Mouse (Mus musculus) hindbrain, postnatal 0 days (tissue): ENCODE data around the gene B2m. TPM values are rescaled to one million over a fixed set of nuclear protein-coding genes. Genes with fewer than 3 reads are reported as not detected.

Experiments
- ATAC-seq: fragments of 200-750 bp; cut with Nextera tagmentation; 2 replicates; pipeline ENCODE4 v1.8.0; 2017; ENCODE audit warnings: mild to moderate bottlenecking, moderate TSS enrichment, moderate library complexity
- DNase-seq: peaks from one replicate; pipeline ENCODE4 v3.0.0-alpha.2; 2015; ENCODE audit warnings: low spot score
- H3K27ac ChIP-seq: fragments of 300-500 bp; sonication (generic); 2 replicates; pipeline ENCODE4 v1.5.1; 2014; ENCODE audit warnings: mild to moderate bottlenecking
- H3K27me3 ChIP-seq: fragments of 300-500 bp; sonication (generic); 2 replicates; pipeline ENCODE4 v1.6.1; 2014; ENCODE audit warnings: low read length, mixed read lengths; ENCODE audit not compliant: insufficient read depth
- H3K36me3 ChIP-seq: fragments of 300-500 bp; sonication (generic); 2 replicates; pipeline ENCODE4 v1.6.1; 2014; ENCODE audit warnings: low read length, mixed read lengths; ENCODE audit not compliant: insufficient read depth
- H3K4me1 ChIP-seq: fragments of 300-500 bp; sonication (generic); 2 replicates; pipeline ENCODE4 v1.6.1; 2014; ENCODE audit warnings: antibody characterized with exemption, low read length, mixed read lengths; ENCODE audit not compliant: insufficient read depth
- H3K4me2 ChIP-seq: fragments of 300-500 bp; sonication (generic); 2 replicates; pipeline ENCODE4 v1.6.1; 2014; ENCODE audit warnings: low read depth, mild to moderate bottlenecking, low read length, moderate library complexity, mixed read lengths
- H3K4me3 ChIP-seq: fragments of 300-500 bp; sonication (generic); 2 replicates; pipeline ENCODE4 v1.5.1; 2014; ENCODE audit warnings: low read length
- H3K9ac ChIP-seq: fragments of 300-500 bp; sonication (generic); replicated peaks from 2 replicates; pipeline ENCODE4 v1.6.1; 2014; ENCODE audit warnings: mild to moderate bottlenecking, low read length, moderate library complexity, mixed read lengths
- H3K9me3 ChIP-seq: fragments of 300-500 bp; sonication (generic); 2 replicates; pipeline ENCODE4 v1.6.1; 2016; ENCODE audit warnings: low read length, mixed read lengths
- CTCF ChIP-seq: IDR thresholded peaks from 2 replicates; pipeline ENCODE4 v1.5.1; 2016; ENCODE audit warnings: antibody characterized with exemption, control low read depth, low read depth
- WGBS: fragments of 180-500 bp; shearing (Covaris S2); extraction: QIAGEN DNeasy Blood & Tissue Kit; methylation state at CpG from one replicate; pipeline ENCODE4 v1.1.7; 2014; 5-methylcytosine and 5-hydroxymethylcytosine counted together
- polyA plus RNA-seq: library from polyadenylated mRNA; unstranded; fragments of >200 nt; fragmentation: Nextera tagmentation; extraction: Ambion mirVana; gene quantifications from 2 replicates; pipeline ENCODE4 v1.2.1, GENCODE M21; 2015
- total RNA-seq: library from RNA; depleted of rRNA; stranded (reverse); fragments of >200 nt; gene quantifications from 2 replicates; pipeline ENCODE4 v1.2.3, GENCODE M21; 2014

B2m gene
- total and polyA plus RNA-seq, 2 experiments from 2014 or later: 111 to 208 TPM

DNA sequence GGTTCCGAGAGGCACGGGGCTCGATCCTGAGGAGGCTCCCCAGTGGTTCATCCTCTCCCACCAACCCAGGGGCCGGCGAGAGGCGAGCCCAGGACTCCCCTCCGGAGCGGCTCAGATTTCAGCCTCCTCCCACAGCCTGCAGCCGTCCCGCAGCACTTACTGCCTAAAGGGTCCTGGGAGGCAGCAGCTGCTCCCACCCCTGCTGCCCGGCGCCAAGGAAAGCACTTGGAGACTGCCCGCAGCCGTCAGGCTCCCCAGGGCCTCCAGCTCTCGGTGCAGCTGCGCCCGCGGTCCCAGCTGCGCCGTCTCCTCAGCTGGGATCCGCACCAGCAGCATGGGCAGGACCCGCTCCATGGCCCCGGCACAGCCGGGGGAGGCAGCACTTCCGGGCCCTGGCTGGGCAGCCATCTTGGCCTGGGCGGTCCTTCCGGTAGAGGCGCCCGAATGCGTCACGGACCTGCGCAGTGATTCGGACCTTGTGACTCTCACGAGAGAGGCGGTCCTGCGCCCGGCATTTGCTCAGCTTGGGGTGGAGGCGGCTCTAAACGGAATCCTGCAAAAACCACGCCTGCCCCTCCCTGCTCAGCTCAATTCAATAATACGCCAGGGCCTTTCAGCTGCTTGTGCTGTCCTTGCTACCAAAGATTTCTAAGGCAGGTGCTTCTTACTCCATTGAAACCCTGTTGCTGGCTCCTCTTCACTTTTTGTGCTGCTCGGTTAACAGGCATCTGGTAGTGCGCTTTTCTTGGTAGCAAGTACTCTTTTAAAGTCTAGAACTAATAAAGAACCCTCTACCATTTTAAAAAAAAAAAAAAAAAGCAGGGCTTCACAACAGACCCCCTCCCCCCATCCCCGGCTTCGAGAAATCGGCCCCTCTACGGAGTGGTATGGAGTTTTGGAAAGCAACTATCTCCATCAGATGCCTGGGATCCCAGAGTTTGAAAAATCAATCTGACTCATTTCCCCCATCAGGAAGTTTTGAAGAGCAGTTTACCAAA lies 29.2 kb upstream of the B2m start, which contains the start of gene Spg11:
TSS of gene Spg11 (minus strand) at position 426 of the 998 bp plus-strand sequence.
- H3K4me1 ChIP-seq: peaks cover 6% of the 10 kb centered on the region; the same call in 1 of the 2 replicates
- H3K4me3 ChIP-seq: peak within 1 kb of the TSS; percentile 93
- H3K9me3 ChIP-seq: no peaks in the 10 kb centered on the region
- H3K9ac ChIP-seq: peak within 1 kb of the TSS; percentile 96
- peaks cover 12% of the 10 kb centered on the region; the same call in 1 of the 2 replicates for H3K36me3 ChIP-seq
- TF ChIP-seq CTCF: peak; percentile 24
- peak within 1 kb of the TSS; percentile 96 for H3K27ac ChIP-seq
- ATAC-seq (peak; percentile 100), DNase-seq (peak; percentile 98)
- under 1% methylated on average over 46 of the region's 47 CpGs for WGBS
- H3K4me2 ChIP-seq: peak within 1 kb of the TSS; percentile 59
- H3K27me3 ChIP-seq: no peaks in the 10 kb centered on the region

DNA sequence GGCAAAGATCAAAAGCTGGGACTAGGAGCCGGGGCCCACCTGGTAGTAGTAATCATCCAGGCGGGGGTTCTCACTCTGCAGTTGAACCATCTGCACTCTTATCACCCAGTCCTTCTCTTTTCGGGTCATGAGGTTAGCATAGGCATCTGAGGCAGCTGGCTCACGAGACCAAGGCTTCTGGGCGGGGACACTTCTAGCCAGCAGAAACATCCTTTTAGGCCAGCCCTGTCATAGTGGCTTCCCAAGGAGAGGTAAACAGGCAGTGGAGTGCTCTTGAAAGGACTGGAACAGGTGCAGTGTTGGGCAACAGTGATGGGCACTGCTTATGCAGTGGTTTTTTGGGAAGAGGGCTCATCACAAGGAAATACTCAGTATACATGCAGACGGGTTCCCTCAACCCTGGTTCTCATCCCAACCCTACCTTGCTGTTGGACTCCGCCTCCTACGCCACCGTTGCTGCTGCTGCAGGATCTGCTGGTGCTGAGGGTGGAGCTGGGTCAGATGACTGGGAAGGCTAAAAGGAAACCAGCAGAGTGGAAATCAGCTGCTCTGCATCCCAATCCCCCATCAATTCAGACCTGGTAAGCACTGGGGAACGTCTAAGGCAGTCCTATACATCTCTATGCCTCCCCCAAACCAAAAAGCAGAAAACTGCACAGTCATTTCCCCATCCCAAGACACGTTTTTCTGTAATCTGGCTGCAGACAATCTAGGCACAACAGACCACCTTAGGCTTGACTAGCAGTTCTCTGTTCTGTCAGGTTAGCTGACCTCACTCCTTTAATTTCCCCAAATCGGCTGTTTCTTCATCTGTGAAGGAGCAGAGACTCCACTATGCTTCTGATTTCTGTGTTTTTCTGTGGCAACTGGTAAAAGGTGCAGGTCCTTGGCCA lies 21.6 kb upstream of the B2m start:
- H3K9ac ChIP-seq: no peak overlapping the region
- DNase-seq (no peak), ATAC-seq (no peak)
- no peak overlapping the region for H3K4me2 ChIP-seq
- H3K4me3 ChIP-seq: no peak overlapping the region
- no peak for TF ChIP-seq CTCF
- H3K9me3 ChIP-seq: no peaks in the 10 kb centered on the region
- H3K27me3 ChIP-seq: no peaks in the 10 kb centered on the region
- no peaks in the 10 kb centered on the region for H3K4me1 ChIP-seq
- 61% methylated on average over 12 of the region's 12 CpGs for WGBS
- H3K36me3 ChIP-seq: no peaks in the 10 kb centered on the region
- H3K27ac ChIP-seq: no peak overlapping the region

DNA sequence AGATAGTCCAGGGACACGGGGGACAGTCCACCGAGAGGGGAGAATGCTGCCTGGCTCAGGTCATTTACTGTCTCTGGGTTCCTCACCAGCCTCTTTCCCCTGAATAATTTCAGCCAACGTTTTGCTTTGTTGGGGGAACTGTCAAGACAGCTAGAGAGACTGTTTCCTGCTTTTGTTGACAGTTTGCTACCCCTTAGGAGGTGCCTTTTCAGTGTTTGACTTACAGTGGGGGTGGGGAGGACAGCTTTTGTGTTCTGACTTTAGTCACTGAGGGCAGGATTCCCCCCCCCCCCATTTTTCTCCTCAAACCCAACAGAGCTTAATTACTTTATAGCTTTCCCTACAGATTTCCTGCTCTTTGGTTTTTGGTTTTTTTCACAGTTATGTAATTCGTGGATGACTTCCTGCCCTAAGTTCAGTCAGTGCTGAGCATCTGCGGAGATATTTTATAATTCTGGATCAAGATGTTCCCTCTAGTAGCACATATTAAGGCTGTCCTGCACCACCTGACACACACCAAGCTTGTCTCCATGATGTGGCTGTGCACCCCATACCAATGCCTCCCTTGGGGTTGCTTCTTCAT lies 20.6 kb upstream of the B2m start:
- Histone ChIP-seq H3K27me3 (no peaks in the 10 kb centered on the region), H3K4me2 (no peak overlapping the region), H3K4me3 (no peak overlapping the region), H3K36me3 (no peaks in the 10 kb centered on the region), H3K4me1 (no peaks in the 10 kb centered on the region), H3K9ac (no peak overlapping the region), H3K9me3 (no peaks in the 10 kb centered on the region), H3K27ac (no peak overlapping the region)
- no peak for ATAC-seq
- TF ChIP-seq CTCF: no peak
- no peak for DNase-seq
- WGBS: 36% methylated on average over 5 of the region's 5 CpGs

DNA sequence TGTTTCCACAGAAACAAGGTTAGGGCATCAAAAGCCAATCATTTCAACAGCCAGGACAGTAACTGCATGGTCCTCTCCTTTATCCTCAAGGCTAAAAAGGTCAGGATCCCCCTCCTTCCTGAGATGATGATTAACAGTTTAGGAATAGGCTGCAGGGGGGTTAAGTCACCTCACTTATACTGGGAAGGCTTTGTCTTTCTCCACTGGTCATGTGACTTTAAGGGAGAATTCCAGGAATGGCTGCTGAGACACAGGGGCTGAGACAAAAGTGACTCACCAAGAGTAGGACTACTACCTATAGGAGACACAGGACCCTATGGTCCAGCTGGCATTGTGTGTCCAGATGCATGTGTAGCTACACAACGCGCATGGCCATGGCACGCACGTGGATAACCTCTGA lies 19.9 kb upstream of the B2m start:
- no peaks in the 10 kb centered on the region for H3K36me3 ChIP-seq
- H3K9me3 ChIP-seq: no peaks in the 10 kb centered on the region
- no peaks in the 10 kb centered on the region for H3K27me3 ChIP-seq
- DNase-seq (no peak), ATAC-seq (no peak)
- H3K4me2 ChIP-seq: no peak overlapping the region
- 96% methylated on average over 4 of the region's 4 CpGs for WGBS
- no peak overlapping the region for H3K9ac ChIP-seq
- TF ChIP-seq CTCF: no peak
- no peaks in the 10 kb centered on the region for H3K4me1 ChIP-seq
- no peak overlapping the region for H3K4me3 ChIP-seq
- H3K27ac ChIP-seq: no peak overlapping the region

DNA sequence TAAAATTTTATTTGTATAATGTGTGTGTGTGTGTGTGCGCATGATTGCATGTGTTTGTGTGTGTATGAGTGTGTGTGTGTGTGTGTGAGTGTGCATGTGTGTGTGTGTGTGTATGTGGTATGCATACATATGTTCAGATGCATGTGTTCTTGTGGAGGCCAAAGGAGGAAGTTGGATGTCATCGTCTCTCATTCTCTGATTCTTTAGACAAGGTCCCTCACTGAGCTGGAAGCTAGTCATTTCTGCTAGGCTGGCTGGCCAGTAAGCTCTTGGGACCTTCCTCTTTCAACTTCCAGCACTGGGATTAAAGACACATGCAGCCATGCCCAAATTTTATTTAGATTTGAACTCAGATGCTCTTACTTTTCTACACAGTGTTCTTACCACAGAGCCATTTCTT lies 15.4 kb upstream of the B2m start:
- TF ChIP-seq CTCF: no peak
- Histone ChIP-seq H3K9me3 (no peaks in the 10 kb centered on the region), H3K9ac (no peak overlapping the region), H3K4me2 (no peak overlapping the region), H3K36me3 (no peaks in the 10 kb centered on the region), H3K27ac (no peak overlapping the region), H3K27me3 (no peaks in the 10 kb centered on the region), H3K4me1 (no peaks in the 10 kb centered on the region), H3K4me3 (no peak overlapping the region)
- DNase-seq (no peak), ATAC-seq (no peak)
- 83% methylated on average over 2 of the region's 2 CpGs for WGBS

DNA sequence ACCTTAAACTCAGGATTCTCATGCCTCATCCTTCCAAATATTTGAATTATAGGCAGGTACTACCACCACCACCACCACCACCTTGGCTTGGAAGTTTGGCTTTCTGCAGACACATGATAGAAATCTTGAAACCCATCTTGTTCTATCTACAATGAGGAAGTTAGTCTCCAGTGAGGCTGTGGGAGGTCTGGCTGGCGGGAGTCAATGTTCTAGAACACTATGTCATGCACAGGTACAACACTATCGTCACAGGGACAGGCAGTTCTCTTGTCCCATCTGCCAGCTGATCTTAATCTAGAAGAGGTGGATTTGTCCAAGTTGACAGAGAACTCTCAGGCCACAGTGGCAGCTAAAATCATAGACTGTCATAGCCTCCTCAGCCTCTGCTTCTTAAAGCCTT lies 14.9 kb upstream of the B2m start:
- Histone ChIP-seq H3K4me2 (no peak overlapping the region), H3K9me3 (no peaks in the 10 kb centered on the region), H3K27ac (no peak overlapping the region), H3K27me3 (no peaks in the 10 kb centered on the region), H3K4me1 (no peaks in the 10 kb centered on the region), H3K36me3 (no peaks in the 10 kb centered on the region), H3K4me3 (no peak overlapping the region), H3K9ac (no peak overlapping the region)
- 78% methylated on average over 2 of the region's 2 CpGs for WGBS
- no peak for ATAC-seq
- TF ChIP-seq CTCF: no peak
- DNase-seq: no peak
